Mouse (Mus musculus) kidney, embryonic 15.5 days (tissue): Measurements from ENCODE around the gene Metap1d. TPM values are rescaled to one million over a fixed set of nuclear protein-coding genes. Genes with fewer than 3 reads are reported as not detected.

Source experiments
- ATAC-seq: fragments of 200-750 bp; cut with Nextera tagmentation; replicated peaks from 2 replicates; pipeline ENCODE4 v1.8.0; 2017; ENCODE audit warnings: moderate TSS enrichment; ENCODE audit not compliant: low FRiP score
- H3K27ac ChIP-seq: fragments of 300-500 bp; sonication (generic); 2 replicates; pipeline ENCODE4 v1.5.1; 2015; ENCODE audit warnings: mild to moderate bottlenecking, inconsistent platforms
- H3K27me3 ChIP-seq: fragments of 300-500 bp; sonication (generic); 2 replicates; pipeline ENCODE4 v1.6.1; 2015; ENCODE audit warnings: inconsistent platforms
- H3K36me3 ChIP-seq: fragments of 300-500 bp; sonication (generic); 2 replicates; pipeline ENCODE4 v1.6.1; 2015; ENCODE audit warnings: inconsistent platforms
- H3K4me1 ChIP-seq: fragments of 300-500 bp; sonication (generic); 2 replicates; pipeline ENCODE4 v1.6.1; 2015; ENCODE audit warnings: inconsistent platforms
- H3K4me2 ChIP-seq: fragments of 300-500 bp; sonication (generic); 2 replicates; pipeline ENCODE4 v1.6.1; 2015; ENCODE audit warnings: moderate library complexity, mild to moderate bottlenecking, inconsistent platforms
- H3K4me3 ChIP-seq: fragments of 300-500 bp; sonication (generic); replicated peaks from 2 replicates; pipeline ENCODE4 v1.5.1; 2015; ENCODE audit warnings: mild to moderate bottlenecking, inconsistent platforms
- H3K9ac ChIP-seq: fragments of 300-500 bp; sonication (generic); 2 replicates; pipeline ENCODE4 v1.6.1; 2015; ENCODE audit warnings: mild to moderate bottlenecking, inconsistent platforms
- H3K9me3 ChIP-seq: fragments of 300-500 bp; sonication (generic); replicated peaks from 2 replicates; pipeline ENCODE4 v1.6.1; 2016; ENCODE audit warnings: inconsistent platforms
- WGBS: fragments of 180-500 bp; shearing (Covaris S2); methylation state at CpG from one replicate; pipeline ENCODE4 v1.1.7; 2015; ENCODE audit warnings: mixed read lengths; 5-methylcytosine and 5-hydroxymethylcytosine counted together
- polyA plus RNA-seq: library from polyadenylated mRNA; unstranded; fragments of >200 nt; fragmentation: Nextera tagmentation; extraction: Ambion mirVana; gene quantifications from 2 replicates; pipeline ENCODE4 v1.2.1, GENCODE M21; 2015

Gene Metap1d
- polyA plus RNA-seq, 1 experiment from 2014 or later, result 39.5 TPM

- H3K4me1 ChIP-seq, result no peaks in the 10 kb centered on the region
- H3K36me3 ChIP-seq, result no peaks in the 10 kb centered on the region
- no peak for ATAC-seq
- no peak overlapping the region for H3K4me2 ChIP-seq
- H3K9ac ChIP-seq, result no peak overlapping the region
- WGBS, result 77% methylated on average over 9 of the region's 9 CpGs
- H3K9me3 ChIP-seq, result no peaks in the 10 kb centered on the region
- H3K27ac ChIP-seq, result no peak overlapping the region
- no peak overlapping the region for H3K4me3 ChIP-seq
- no peaks in the 10 kb centered on the region for H3K27me3 ChIP-seq
Observed at GRCm38 (mm10) chr2:71566466-71566865, 113.4 kb downstream of the Metap1d start.

GRCm38 (mm10) chr2:71573736-71574135, 120.7 kb downstream of the Metap1d start:
- Histone ChIP-seq H3K27me3 (no peaks in the 10 kb centered on the region), H3K27ac (no peak overlapping the region), H3K4me3 (no peak overlapping the region), H3K4me2 (no peak overlapping the region), H3K9me3 (0 out of 2 replicates have a peak, but pooled peaks cover 4% of the 10 kb centered on the region), H3K4me1 (no peaks in the 10 kb centered on the region), H3K9ac (no peak overlapping the region), H3K36me3 (no peaks in the 10 kb centered on the region)
- no peak for ATAC-seq
- WGBS, result 54% methylated on average over 4 of the region's 4 CpGs

Other genes with a start within 250 kb of the Metap1d start
- 83.2 and 85.6 TPM in 2 replicates for gene Dync1i2, start 241.6 kb upstream of the Metap1d start, polyA plus RNA-seq
- 37.8 and 41.7 TPM in 2 replicates for gene Slc25a12, start 85.5 kb upstream of the Metap1d start, polyA plus RNA-seq
- 138 and 149 TPM in 2 replicates for gene Hat1, start 64.3 kb upstream of the Metap1d start, polyA plus RNA-seq
- 0.18 and 0.27 TPM in 2 replicates for gene Dlx1, start 74.8 kb downstream of the Metap1d start, polyA plus RNA-seq
- 0.16 and 0.17 TPM in 2 replicates for gene Dlx2, start 93.5 kb downstream of the Metap1d start, polyA plus RNA-seq